Mouse (Mus musculus) embryonic stem cell, embryonic (primary cell): ENCODE measurements around the gene Hpn.

Experiments
- CTCF ChIA-PET, 4 experiments: fragments of 300-600 bp in 2 of 4; fragments of 350-600 bp in 2 of 4; sonication (Branson Sonifier 250); formaldehyde crosslinking; loops; one replicate each; lab custom pipeline; 2022; ENCODE audit warnings: inconsistent platforms in 2 of 4; lab: Charles Lee
- POLR2A ChIA-PET, 4 experiments: fragments of 300-600 bp in 2 of 4; fragments of 350-600 bp in 2 of 4; sonication (Branson Sonifier 250); formaldehyde crosslinking; loops; one replicate each; lab custom pipeline; 2022; ENCODE audit warnings: antibody characterized with exemption in 4 of 4, inconsistent platforms in 1 of 4; lab: Charles Lee

Gene Hpn

GRCm38 (mm10) chr7:31115182-31115581 lies at the start of gene Hpn:
TSS of gene Hpn (minus strand) at chr7:31115290.
- ChIA-PET CTCF (interaction anchor here in 2 of 4 experiments (0.9 to 2.1 kb wide), 4 partner anchors 10 to 37 kb away, joined by 3 to 5 read pairs (median 4); no protein-coding TSS in a partner anchor), POLR2A (interaction anchor here in 1 of 4 experiments (1.4 kb wide), 2 partner anchors 12 kb away, joined by 3 to 4 read pairs; no protein-coding TSS in a partner anchor)

DNA sequence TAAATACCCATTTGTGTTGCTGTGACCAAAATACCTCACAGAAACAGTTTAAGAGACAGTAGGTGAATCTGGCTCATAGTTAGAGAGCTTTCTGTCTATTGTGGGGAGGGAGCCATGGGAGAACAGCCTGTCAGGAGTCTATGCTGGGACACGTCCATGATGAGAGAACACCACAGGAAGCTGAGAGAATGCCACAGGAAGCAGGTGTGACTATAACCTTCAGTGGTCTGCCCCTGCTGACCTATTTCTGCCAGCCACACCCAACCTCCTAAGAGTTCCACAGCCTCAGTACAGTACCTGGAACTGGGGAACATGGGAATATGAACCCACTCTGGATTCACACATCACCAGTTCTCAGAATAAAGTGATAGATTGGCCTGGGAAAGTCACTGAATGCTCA lies 49.7 kb upstream of the Hpn start:
- CTCF ChIA-PET: interaction anchor here in 1 of 4 experiments (2.0 kb wide), 1 partner anchor 9 kb away, joined by 14 read pairs; the partner anchor contains the start of gene Gramd1a
- POLR2A ChIA-PET: interaction anchor here in 3 of 4 experiments (1.0 to 1.3 kb wide), 5 partner anchors 9 to 19 kb away, joined by 3 to 4 read pairs (median 3); partner anchors contain the start of gene Gramd1a (in 1 of the 3)

DNA sequence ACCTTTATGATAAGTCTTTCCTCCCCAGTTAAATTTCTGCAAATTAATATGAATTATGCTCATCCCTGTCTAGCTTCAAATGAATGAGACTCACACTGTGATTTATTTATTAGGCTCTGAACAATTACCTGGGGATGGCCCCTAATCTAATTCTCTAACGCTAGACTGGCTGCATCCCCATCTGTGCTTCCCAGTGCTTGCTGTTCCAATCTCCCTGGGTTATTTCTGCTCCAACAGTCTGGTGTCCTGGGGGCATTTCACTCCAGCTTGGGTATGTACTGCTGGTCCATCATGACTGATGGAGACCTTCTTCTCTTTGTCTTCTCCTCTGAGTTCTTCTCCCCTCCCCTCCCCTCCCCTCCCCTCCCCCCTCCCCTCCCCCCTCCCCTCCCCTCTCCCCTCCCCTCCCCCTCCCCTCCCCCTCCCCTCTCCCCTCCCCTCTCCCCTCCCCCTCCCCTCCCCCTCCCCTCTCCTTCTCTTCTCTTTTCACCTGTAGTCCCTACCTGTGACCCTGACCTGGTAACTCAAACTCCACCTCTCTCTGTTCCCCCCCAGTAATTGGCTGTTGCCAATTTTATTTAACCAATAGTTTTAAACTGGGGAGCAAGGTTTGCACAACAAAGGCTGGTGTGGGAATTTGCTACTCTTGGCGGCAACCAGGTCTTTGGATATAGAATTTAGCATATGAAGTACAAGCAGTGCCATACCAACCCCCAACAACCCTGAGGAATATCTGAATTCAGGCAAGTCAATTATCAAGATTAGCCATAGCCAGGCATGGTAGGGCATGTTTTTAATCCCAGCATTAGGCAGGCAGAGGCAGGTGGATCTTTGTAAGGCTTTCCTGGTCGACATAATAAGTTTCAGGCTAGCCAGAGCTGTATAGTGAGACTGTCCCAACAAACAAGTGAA lies 48.8 kb upstream of the Hpn start:
- ChIA-PET POLR2A (interaction anchor here in 2 of 4 experiments (1.0 to 1.3 kb wide), 5 partner anchors 8 to 19 kb away, joined by 3 to 4 read pairs (median 3); partner anchors contain the start of gene Gramd1a (in 1 of the 2)), CTCF (no interaction called here)

DNA sequence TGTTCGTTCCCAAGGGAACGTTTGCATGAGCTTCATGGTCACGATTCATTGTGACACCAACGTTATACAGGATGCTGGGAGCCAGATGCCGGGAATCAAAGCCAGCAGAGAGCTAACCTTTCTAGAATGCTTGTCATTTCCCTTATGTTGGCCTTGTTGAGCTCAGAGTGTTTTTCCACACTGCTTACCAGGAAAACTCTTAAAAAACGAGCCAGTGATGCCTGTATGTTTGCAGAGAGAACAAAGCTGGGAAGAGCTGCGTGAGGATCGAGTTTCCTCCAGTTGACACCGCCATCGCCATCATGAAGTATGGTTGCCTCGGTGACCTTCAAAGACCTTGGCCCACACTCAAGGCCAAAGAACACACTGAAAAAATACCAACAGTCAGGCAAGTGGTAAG lies 47.2 kb upstream of the Hpn start:
- ChIA-PET POLR2A (interaction anchor here in 2 of 4 experiments (0.8 to 1.1 kb wide), 7 partner anchors 11 to 33 kb away, joined by 3 to 11 read pairs (median 3); no protein-coding TSS in a partner anchor), CTCF (interaction anchor here (0.6 to 1.6 kb wide), 7 partner anchors 10 to 107 kb away, joined by 3 to 5 read pairs (median 3); no protein-coding TSS in a partner anchor)

GRCm38 (mm10) chr7:31161831-31162230 lies 46.7 kb upstream of the Hpn start:
- ChIA-PET CTCF (interaction anchor here in 2 of 4 experiments (0.6 to 1.6 kb wide), 5 partner anchors 11 to 106 kb away, joined by 3 to 5 read pairs (median 3); no protein-coding TSS in a partner anchor), POLR2A (interaction anchor here in 2 of 4 experiments (0.8 to 1.1 kb wide), 5 partner anchors 10 to 33 kb away, joined by 3 to 11 read pairs (median 4); no protein-coding TSS in a partner anchor)

- POLR2A ChIA-PET: no interaction called here
- CTCF ChIA-PET: no interaction called here
These were observed 46.2 kb upstream of the Hpn start for GRCm38 (mm10) chr7:31161246-31161645.

- CTCF ChIA-PET: no interaction called here
- POLR2A ChIA-PET: no interaction called here
These were observed 45.7 kb upstream of the Hpn start for GRCm38 (mm10) chr7:31160763-31161162.

DNA sequence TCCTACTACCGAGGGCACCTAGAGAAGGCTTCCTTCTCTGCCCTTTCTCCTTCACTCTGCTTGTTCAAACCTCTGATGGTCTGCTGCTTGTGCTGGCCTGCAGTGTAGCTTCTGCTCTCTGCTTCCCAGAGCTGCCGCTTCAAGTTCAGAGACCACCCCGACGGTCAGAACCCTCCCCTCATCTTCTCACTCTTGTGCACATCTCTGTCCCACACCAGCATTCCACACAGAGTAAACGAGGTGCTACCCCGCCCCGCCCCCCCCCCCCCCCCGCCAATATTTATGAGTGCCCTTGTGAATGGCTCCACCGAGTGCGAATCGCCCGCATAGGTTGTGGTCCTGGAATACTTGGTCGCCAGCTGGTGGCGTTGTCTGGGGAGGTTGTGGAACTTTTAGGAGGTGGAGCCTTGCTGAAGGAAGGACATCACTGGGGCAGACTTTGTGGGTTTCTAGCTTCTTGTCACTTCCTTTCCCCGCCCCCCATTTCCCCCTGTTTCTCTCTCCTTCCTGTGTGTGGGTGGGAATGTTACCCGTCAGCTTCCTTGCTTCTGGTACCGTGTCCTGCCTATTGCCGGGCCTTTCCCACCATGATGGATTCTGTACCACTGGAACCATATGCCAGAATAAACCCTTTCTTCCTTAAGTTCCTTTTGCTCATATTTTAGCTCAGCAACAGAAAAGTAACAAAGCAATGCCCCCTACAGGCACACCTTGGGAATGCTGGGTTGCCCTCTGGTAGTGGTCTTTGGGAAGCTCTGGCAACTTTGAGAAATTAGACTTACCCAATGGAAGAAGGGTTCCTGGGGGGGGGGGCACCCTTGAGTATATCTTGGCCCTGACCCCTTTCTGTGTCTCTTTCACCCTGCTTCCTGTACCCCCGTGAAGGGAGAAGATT lies 41.2 kb upstream of the Hpn start:
- ChIA-PET CTCF (interaction anchor here (0.5 to 2.9 kb wide), 61 partner anchors 8 to 665 kb away, joined by 3 to 29 read pairs (median 4); partner anchors contain the start of genes Cox6b1 (in 1 of the 4), Fxyd7 (in 1 of the 4) and Lgi4 (in 1 of the 4)), POLR2A (interaction anchor here (0.6 to 3.0 kb wide), 31 partner anchors 8 to 968 kb away, joined by 3 to 20 read pairs (median 4); partner anchors contain the start of genes Scn1b (in 1 of the 4) and Usf2 (in 1 of the 4))

DNA sequence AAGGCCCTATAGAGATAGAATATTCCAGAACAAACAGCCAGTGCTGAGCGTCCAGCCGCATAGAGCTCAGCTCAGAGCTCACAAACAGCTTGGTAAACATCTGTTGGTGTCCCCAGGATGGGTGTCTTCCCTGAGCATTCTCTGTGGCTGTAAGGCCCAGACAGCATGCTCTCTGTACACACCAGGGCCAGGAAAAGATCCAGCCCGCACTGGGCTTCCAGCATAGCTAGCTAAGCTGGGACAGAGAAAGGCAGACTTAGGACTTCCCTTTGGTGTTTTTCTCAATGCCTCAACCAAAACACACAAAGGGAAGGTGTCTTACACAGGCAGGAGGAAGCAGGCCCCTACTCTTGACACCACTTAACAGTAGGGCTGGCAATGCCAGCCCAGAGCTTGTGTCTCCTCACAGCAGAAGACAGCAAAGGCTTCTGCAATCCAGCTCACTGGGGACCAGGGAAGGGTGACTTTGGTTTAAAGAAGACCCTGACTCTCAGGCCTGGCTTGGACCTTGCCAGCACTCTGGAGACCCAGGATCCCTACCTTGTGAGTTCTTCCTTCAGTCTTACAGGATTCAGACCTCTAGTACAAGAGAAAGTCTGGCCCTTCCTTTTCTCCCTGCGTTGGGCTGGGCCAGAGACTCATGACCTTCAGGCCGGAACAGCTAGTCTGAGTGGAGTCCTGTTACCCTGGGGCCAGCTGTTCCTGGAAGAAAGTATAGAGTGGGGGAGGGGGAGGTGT lies 40.4 kb upstream of the Hpn start, which contains the start of gene Gramd1a:
Gene Gramd1a (minus strand): TSS at position 601 of the 738 bp plus-strand sequence.
- CTCF ChIA-PET: interaction anchor here (0.5 to 2.9 kb wide), 48 partner anchors 8 to 530 kb away, joined by 3 to 29 read pairs (median 6); partner anchors contain the start of genes Cox6b1 (in 1 of the 4) and Lgi4 (in 1 of the 4)
- POLR2A ChIA-PET: interaction anchor here (0.6 to 3.0 kb wide), 25 partner anchors 8 to 967 kb away, joined by 3 to 20 read pairs (median 6); partner anchors contain the start of genes Scn1b (in 1 of the 4) and Usf2 (in 1 of the 4)

GRCm38 (mm10) chr7:31153536-31154320 lies 38.6 kb upstream of the Hpn start:
- ChIA-PET POLR2A (interaction anchor here in 2 of 4 experiments (0.7 to 1.9 kb wide), 4 partner anchors 9 to 20 kb away, joined by 3 to 6 read pairs (median 4); no protein-coding TSS in a partner anchor), CTCF (interaction anchor here in 2 of 4 experiments (0.6 to 2.0 kb wide), 2 partner anchors 19 to 166 kb away, joined by 6 to 8 read pairs; no protein-coding TSS in a partner anchor)

DNA sequence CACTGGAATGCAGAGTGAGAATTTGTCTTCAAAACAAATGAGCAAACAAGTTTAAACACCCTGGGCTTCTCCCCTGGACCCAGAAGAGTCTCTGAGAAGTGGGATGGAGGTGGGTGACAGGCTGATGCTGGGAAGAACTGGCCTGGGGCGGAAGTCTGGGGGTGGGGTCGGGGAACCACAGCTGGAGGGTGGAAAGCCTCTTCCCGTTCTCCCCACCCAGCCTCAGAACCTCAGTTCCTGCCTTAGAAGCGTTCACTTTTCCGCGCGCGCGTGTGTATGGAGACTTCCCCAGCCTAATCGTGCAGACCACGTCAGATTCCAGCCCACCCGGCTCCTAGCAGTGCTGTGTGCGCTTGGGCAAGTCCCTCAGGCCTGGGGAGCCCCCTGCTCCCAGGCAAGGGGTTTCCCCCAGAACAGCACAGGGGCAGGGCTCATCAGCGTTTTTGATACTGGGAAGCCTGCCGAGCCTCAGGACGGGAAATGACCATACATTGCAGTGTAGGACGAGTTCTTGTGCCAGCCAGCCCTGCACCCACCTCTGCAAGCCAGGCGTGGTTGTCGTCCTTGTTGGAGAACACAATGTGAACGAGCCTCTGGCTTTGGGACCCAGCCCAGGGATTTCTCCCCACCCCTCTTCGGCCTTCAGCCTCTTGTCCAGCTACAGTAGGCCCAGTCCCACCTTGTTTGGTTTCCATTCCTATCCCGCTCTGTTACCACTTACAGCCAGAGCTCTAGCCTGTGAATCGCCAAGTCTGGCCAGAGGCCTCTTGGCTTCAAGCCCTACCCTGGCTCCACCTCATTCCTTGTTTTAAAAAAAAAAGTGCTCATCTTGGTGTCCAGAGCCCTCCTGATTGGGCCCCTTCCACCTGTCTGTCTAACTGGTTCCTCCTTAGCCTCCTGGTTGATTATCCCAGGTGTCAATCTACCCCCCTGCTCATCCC lies 36.5 kb upstream of the Hpn start:
- POLR2A ChIA-PET: interaction anchor here in 3 of 4 experiments (0.6 to 4.1 kb wide), 16 partner anchors 10 to 352 kb away, joined by 3 to 20 read pairs (median 4); partner anchors contain the start of gene Usf2 (in 1 of the 3)
- CTCF ChIA-PET: interaction anchor here in 3 of 4 experiments (0.6 to 1.7 kb wide), 9 partner anchors 12 to 99 kb away, joined by 3 to 5 read pairs (median 4); no protein-coding TSS in a partner anchor

GRCm38 (mm10) chr7:31150566-31151300 lies 35.6 kb upstream of the Hpn start:
- ChIA-PET POLR2A (interaction anchor here in 3 of 4 experiments (0.7 to 4.1 kb wide), 16 partner anchors 9 to 194 kb away, joined by 3 to 20 read pairs (median 4); partner anchors contain the start of gene Usf2 (in 1 of the 3)), CTCF (interaction anchor here in 3 of 4 experiments (0.7 to 1.7 kb wide), 10 partner anchors 11 to 53 kb away, joined by 3 to 5 read pairs (median 4); no protein-coding TSS in a partner anchor)

DNA sequence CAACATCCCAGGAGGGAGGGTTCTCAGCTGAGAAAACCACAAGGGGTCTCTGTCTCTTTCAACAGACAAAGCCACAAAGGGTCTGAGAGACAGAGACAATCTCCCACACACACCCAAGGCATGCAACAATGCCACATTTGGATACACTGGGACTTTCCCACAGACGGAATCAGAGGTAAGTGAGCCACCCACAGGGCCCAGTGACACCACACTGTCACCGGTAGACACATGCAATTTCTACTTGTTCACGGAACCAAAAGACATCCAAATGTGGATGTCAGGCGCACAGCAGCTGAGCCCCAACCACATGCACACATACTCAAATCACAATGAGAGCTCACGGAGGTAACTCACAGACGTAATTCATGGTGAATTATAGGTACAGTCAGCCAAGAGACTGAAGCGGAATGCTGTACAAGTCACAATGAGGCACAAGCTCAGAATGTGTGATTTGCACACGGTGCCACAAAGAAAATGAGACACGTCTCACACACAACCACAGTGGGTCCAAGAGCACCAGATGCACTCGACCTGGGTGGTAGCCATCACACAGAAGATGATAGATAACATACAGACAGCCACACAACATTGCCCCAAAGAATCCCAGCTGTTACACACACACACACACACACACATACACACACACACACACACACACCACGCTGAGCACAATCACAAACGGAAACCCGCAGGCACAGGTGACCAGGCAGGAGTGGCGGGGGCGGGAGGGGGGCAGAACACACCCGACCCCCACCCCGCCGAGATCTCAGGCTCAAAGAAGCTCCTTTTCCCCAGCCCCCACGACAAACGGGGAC lies 34.9 kb upstream of the Hpn start:
- ChIA-PET POLR2A (interaction anchor here in 3 of 4 experiments (0.7 to 4.1 kb wide), 12 partner anchors 10 to 27 kb away, joined by 3 to 20 read pairs (median 3); no protein-coding TSS in a partner anchor), CTCF (interaction anchor here in 3 of 4 experiments (0.7 to 1.5 kb wide), 6 partner anchors 10 to 52 kb away, joined by 3 to 4 read pairs (median 4); no protein-coding TSS in a partner anchor)
